Mouse (Mus musculus) bone marrow macrophage, adult 2 months (primary cell): ENCODE measurements around the gene Apol9a. TPM values are rescaled to one million over a fixed set of nuclear protein-coding genes. Genes with fewer than 3 reads are reported as not detected.
A peak's percentile ranks its signal among the peaks of the same experiment; 100 is the strongest.

ENCODE experiments used
- H3K27ac ChIP-seq: 2 replicates; pipeline ENCODE4 v1.5.1; 2012; ENCODE audit warnings: low read depth, low read length; ENCODE audit not compliant: insufficient read depth
- H3K4me1 ChIP-seq: 2 replicates; pipeline ENCODE4 v1.6.1; 2012; ENCODE audit warnings: low read length; ENCODE audit not compliant: control insufficient read depth, insufficient read depth
- H3K4me3 ChIP-seq: 2 replicates; pipeline ENCODE4 v1.5.1; 2012; ENCODE audit warnings: mild to moderate bottlenecking, low read length, moderate library complexity; ENCODE audit not compliant: insufficient read depth
- CTCF ChIP-seq: IDR thresholded peaks from 2 replicates; pipeline ENCODE4 v1.5.1; 2012; ENCODE audit warnings: low read depth, mild to moderate bottlenecking, low read length, moderate library complexity
- POLR2A ChIP-seq: IDR thresholded peaks from 2 replicates; pipeline ENCODE4 v1.6.1; 2012; ENCODE audit warnings: mild to moderate bottlenecking, low read depth, low read length, borderline replicate concordance
- polyA plus RNA-seq: library from polyadenylated mRNA; stranded (reverse); fragments of >200 nt; gene quantifications from 2 replicates; pipeline ENCODE4 v1.2.4, GENCODE M21; 2012; ENCODE audit not compliant: missing spikeins, insufficient read depth, insufficient read length

Apol9a gene
- polyA plus RNA-seq, 1 experiment: not detected

DNA sequence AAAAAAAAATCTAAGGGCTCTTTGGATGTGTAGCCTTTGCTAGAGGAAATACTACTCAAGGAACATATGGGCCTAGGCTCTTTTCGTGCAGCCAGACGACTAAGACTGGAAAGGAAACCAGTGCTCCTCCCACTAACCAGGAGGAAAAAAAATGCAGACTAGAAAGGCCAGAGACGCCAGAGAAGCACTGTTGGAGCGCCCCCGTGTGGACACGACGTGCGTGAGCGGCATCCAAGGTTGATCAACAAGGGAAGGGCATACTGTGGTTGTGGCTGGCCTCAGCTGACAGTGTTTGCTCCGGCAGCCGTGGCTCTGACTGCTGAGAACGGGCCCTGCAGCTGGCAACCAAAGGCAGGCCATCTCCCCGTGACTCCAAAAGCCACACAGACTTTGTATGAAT lies 42.8 kb downstream of the Apol9a start:
- Histone ChIP-seq H3K4me1 (0 out of 2 replicates have a peak, but pooled peaks cover 3% of the 10 kb centered on the region), H3K27ac (no peak overlapping the region), H3K4me3 (peak overlapping the region; percentile 15)
- TF ChIP-seq CTCF (peak; percentile 88), POLR2A (no peak)

DNA sequence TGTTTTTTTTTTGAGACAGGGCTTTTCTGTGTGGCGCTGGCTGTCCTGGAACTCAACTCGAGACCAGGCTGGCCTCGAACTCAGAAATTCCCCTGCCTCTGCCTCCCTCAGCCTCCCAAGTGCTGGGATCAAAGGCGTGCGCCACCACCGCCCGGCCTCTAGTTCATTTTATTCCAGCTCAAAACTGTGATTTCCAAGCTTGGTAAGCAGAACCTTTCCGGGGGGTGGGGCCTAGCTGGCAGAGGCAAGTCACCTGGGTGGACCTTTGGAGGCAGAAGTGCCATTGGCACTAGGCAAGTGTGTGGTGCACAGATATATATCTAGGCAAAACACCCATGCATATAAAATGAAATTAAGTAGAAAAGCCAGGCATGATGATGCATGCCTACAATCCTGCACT lies 43.4 kb downstream of the Apol9a start:
- Histone ChIP-seq H3K27ac (no peak overlapping the region), H3K4me3 (no peak overlapping the region), H3K4me1 (0 out of 2 replicates have a peak, but pooled peaks cover 3% of the 10 kb centered on the region)
- TF ChIP-seq CTCF (no peak; the same call in none of the 2 replicates), POLR2A (no peak)

DNA sequence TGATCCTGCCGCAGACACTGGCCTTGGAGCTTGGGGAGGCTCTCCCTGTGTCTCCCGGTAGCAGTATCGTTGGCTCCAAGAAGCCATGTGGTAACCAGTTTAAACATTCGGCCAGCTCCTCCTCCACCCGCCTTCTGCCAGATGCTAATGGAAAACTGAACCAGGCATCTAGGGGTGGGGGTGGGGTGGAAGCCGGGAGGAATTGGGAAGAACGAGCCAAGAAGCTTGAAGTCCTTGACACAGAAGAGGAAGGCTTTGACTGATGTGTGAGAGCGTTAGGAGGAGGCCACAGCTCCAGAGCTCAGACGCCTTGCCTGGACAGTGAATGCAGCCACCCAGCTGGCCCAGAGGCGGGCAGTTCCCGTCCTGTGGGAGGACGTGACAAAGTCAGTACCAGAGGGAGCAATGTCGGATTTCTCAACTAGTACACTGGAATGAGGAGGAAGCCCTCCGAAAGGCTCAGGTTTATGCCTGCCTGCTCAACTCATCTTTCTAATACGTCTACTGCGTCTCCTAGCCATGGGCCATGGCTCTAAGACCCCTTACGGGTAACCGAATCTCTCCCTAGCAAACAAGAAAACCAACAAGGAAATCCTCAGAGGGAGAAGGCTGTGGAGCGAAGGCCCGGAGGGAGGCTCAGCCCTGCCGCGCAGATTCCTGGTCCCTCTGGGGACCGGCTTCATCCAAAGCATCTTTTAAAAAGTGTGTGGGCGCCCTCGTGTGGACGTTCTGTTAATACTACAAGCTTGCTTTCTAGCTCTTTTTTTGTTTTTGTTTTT lies 44.0 kb downstream of the Apol9a start:
- TF ChIP-seq POLR2A (no peak), CTCF (peak; percentile 69)
- H3K27ac ChIP-seq: no peak overlapping the region
- H3K4me1 ChIP-seq: 0 out of 2 replicates have a peak, but pooled peaks cover 3% of the 10 kb centered on the region
- H3K4me3 ChIP-seq: no peak overlapping the region

DNA sequence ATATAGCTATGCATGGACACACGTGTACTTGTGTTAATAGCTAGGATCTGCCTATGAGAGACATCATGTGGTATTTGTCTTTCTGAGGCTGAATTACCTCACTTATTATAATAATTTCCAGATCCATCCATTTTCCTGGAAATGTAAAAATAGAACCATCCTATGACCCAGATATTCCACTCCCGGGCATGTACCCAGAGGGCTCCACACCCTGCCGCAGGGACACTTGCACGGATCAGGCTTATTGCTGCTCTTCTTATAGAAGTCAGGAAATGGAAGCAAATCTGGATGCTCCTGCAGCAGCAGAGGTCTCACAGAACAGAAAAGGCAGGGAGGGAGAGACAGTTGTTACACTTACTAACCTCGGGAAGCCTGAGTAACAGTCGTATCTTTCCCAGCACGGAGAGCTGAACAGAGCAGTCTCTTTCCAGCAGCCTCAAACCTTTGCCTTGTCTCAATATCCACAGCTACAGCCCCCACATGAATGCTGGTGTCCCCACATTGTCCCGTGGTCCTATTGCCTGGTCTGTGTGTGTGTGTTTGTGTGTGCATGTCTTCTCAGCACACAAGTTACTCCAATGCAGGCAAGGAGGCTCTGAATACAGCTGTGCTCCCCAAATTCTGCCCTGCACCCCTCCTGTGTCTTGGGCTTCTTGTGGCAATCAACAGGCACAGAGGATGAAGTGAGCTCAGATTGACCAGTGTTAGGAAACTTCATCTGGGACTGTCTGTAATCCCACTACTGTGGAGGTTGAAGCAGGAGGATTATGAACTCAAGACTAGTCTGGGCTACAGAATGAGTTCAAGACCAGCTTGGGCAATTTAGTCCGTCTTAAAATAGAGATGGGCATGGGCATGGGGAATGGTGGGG lies 45.0 kb downstream of the Apol9a start:
- H3K27ac ChIP-seq: no peak overlapping the region
- H3K4me3 ChIP-seq: no peak overlapping the region
- TF ChIP-seq POLR2A (no peak), CTCF (no peak)
- H3K4me1 ChIP-seq: 0 out of 2 replicates have a peak, but pooled peaks cover 3% of the 10 kb centered on the region

DNA sequence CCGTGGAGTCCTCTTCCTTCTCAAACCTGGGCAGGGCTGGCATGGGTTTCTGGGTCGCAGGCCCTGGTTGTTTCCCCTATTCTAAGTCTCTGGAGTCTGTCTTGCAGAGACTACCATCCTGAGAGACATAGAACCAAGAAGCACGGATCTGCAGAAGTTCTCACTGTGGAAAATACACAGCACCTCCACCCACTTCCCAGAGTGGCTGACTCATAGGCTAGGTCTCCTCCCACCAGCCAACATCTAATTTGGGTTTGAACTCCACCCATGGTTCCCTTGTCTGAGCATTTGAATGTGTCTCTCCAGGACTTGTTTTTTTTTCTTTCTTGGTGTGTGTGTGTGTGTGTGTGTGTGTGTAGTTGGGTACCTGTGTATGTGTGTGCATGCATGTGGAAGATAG lies 46.9 kb downstream of the Apol9a start:
- Histone ChIP-seq H3K27ac (no peak overlapping the region), H3K4me3 (no peak overlapping the region), H3K4me1 (0 out of 2 replicates have a peak, but pooled peaks cover 3% of the 10 kb centered on the region)
- TF ChIP-seq CTCF: no peak
- TF ChIP-seq POLR2A: no peak

DNA sequence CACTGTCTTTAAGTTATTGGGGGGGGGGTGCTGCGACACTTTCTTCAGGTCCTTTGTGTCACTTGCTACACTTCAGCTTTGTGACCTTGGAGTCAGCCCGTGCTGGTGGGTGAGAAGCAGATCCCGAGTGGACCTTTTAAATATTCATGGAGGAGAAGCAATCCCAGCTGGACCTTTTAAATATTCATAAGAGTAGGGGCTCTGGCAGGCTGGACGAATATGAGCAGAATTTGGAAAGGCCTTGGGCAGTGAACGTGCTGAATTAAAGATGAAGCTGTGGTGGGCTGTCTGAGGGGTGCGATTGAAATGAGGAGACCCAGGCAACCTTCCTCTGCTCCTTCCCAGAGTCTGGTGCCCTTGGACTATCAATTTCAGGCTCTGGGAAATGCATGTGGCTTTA lies 47.4 kb downstream of the Apol9a start:
- Histone ChIP-seq H3K27ac (no peak overlapping the region), H3K4me3 (no peak overlapping the region), H3K4me1 (0 out of 2 replicates have a peak, but pooled peaks cover 3% of the 10 kb centered on the region)
- TF ChIP-seq POLR2A: no peak

DNA sequence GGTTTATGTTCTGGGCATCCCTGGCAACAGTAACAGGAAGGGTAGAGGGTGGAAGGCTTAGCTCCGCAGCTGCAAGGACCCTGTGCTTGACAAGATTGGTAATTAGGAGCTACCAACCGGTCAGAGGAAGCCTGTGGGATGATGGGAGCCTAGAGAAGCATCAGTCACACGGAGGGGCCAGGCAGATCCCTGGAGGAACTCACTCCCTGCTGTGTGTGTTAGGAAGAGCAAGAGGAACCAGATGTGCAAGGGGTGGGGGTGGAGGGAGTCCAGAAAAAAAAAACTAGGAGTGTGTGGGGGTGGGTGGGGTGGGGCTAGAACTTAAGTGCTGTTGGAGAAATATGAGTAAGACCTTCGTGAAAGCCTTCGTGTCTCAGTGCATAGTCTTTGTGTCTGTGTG lies 48.0 kb downstream of the Apol9a start:
- TF ChIP-seq CTCF: no peak
- no peak for TF ChIP-seq POLR2A
- Histone ChIP-seq H3K4me3 (no peak overlapping the region), H3K4me1 (0 out of 2 replicates have a peak, but pooled peaks cover 3% of the 10 kb centered on the region), H3K27ac (no peak overlapping the region)

DNA sequence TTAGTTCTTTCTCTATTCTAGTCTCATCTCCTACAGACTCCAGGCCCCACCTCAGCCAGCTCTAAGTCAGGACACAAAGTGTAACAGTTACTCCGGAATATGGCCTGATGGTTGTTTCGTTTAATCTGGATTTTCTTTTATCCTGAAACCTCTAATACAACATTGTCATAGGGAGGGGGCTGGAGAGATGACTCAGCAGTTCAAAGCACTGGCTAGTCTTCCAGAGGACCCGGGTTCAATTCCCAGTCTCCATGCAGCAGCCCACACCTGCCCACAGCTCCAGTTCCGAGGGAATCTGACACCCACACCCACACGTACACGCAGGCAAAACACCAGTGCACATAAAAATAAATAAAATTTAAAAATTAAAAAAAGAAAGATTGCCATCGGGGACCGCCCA lies 51.0 kb downstream of the Apol9a start:
- TF ChIP-seq POLR2A: no peak
- no peak for TF ChIP-seq CTCF
- Histone ChIP-seq H3K4me1 (0 out of 2 replicates have a peak, but pooled peaks cover 3% of the 10 kb centered on the region), H3K4me3 (no peak overlapping the region), H3K27ac (no peak overlapping the region)

DNA sequence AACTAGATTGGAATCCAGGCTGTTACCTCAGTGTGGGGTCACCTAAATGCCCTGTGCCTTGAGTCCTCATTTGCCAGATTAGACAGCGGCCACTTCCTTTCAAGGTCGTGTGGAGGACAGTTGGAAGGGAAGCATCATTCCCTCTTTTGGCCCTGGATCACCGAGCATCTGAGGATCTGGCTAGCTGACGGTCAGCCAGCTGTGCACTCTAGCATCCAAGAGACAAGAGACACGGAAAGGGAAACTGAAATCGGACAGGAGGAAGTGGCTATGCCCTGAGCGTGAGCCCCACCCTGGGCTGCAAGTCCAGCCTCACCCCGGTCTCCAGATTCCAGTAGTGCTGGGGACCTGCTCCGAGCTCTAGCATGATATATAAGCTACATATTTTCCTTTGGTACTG lies 51.4 kb downstream of the Apol9a start:
- H3K4me1 ChIP-seq: 0 out of 2 replicates have a peak, but pooled peaks cover 3% of the 10 kb centered on the region
- H3K27ac ChIP-seq: no peak overlapping the region
- TF ChIP-seq CTCF: no peak
- no peak for TF ChIP-seq POLR2A
- no peak overlapping the region for H3K4me3 ChIP-seq
